Mouse (Mus musculus) stomach, embryonic 16.5 days (tissue): ENCODE data around the gene Snx17. TPM values are rescaled to one million over a fixed set of nuclear protein-coding genes. Genes with fewer than 3 reads are reported as not detected.

Experiments
- ATAC-seq: fragments of 200-750 bp; cut with Nextera tagmentation; 2 replicates; pipeline ENCODE4 v1.8.0; 2017; ENCODE audit warnings: moderate number of reproducible peaks, moderate TSS enrichment; ENCODE audit not compliant: insufficient read depth, low FRiP score
- H3K27ac ChIP-seq: fragments of 300-500 bp; sonication (generic); 2 replicates; pipeline ENCODE4 v1.5.1; 2014; ENCODE audit warnings: low read length
- H3K27me3 ChIP-seq: fragments of 300-500 bp; sonication (generic); 2 replicates; pipeline ENCODE4 v1.6.1; 2014; ENCODE audit warnings: low read length, control low read depth, mixed read lengths; ENCODE audit not compliant: control insufficient read depth, insufficient read depth
- H3K36me3 ChIP-seq: fragments of 300-500 bp; sonication (generic); 2 replicates; pipeline ENCODE4 v1.6.1; 2014; ENCODE audit warnings: low read length; ENCODE audit not compliant: control insufficient read depth, insufficient read depth
- H3K4me1 ChIP-seq: fragments of 300-500 bp; sonication (generic); 2 replicates; pipeline ENCODE4 v1.6.1; 2014; ENCODE audit warnings: low read length, control low read depth, mixed read lengths; ENCODE audit not compliant: control insufficient read depth, insufficient read depth
- H3K4me2 ChIP-seq: fragments of 300-500 bp; sonication (generic); 2 replicates; pipeline ENCODE4 v1.6.1; 2014; ENCODE audit warnings: low read depth, low read length, mixed read lengths
- H3K4me3 ChIP-seq: fragments of 300-500 bp; sonication (generic); replicated peaks from 2 replicates; pipeline ENCODE4 v1.5.1; 2014; ENCODE audit warnings: mild to moderate bottlenecking, low read length
- H3K9ac ChIP-seq: fragments of 300-500 bp; sonication (generic); 2 replicates; pipeline ENCODE4 v1.6.1; 2014; ENCODE audit warnings: low read length
- H3K9me3 ChIP-seq: fragments of 300-500 bp; sonication (generic); replicated peaks from 2 replicates; pipeline ENCODE4 v1.6.1; 2016; ENCODE audit warnings: low read length, control low read depth; ENCODE audit not compliant: control insufficient read depth
- WGBS: fragments of 180-500 bp; shearing (Covaris S2); extraction: QIAGEN DNeasy Blood & Tissue Kit; methylation state at CpG from one replicate; pipeline ENCODE4 v1.1.7; 2014; 5-methylcytosine and 5-hydroxymethylcytosine counted together
- polyA plus RNA-seq: library from polyadenylated mRNA; unstranded; fragments of >200 nt; fragmentation: Nextera tagmentation; extraction: Ambion mirVana; gene quantifications from 2 replicates; pipeline ENCODE4 v1.2.1, GENCODE M21; 2015

The Snx17 gene
- polyA plus RNA-seq, 1 experiment from 2014 or later = 131 TPM

DNA sequence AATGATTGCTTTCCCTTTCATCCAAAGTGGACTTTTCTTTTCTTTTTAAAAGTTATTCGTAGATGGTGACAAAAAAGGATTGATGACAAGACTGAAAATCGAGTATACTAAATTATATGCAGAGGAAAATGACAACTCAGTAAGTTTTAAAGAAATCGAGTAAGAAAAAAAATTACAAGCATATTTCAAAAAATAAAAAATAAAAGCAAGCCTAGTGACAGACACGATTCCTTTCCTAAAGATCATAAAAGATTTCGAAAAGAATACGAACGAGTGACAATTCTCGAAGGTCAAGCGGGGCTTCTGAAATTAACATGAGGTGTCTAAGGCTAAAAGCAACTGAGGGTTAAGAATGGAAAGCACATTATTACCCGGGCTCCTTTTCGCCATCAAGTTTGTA is 26.4 kb downstream of the Snx17 start:
- H3K4me2 ChIP-seq = peak overlapping the region; percentile 69
- peaks cover 4% of the 10 kb centered on the region for H3K4me1 ChIP-seq
- WGBS = 0% methylated on average over 11 of the region's 11 CpGs
- H3K27me3 ChIP-seq = no peaks in the 10 kb centered on the region
- H3K4me3 ChIP-seq = peak overlapping the region; percentile 87
- H3K27ac ChIP-seq = peak overlapping the region; percentile 90
- H3K36me3 ChIP-seq = no peaks in the 10 kb centered on the region
- H3K9me3 ChIP-seq = no peaks in the 10 kb centered on the region
- no peak for ATAC-seq
- peak overlapping the region; percentile 92 for H3K9ac ChIP-seq

GRCm38 (mm10) chr5:31219911-31220447 is 27.0 kb downstream of the Snx17 start:
- Histone ChIP-seq H3K27ac (peak overlapping the region; percentile 90), H3K36me3 (no peaks in the 10 kb centered on the region), H3K27me3 (no peaks in the 10 kb centered on the region), H3K4me1 (peaks cover 4% of the 10 kb centered on the region), H3K9me3 (no peaks in the 10 kb centered on the region), H3K9ac (peak overlapping the region; percentile 92), H3K4me3 (peak overlapping the region; percentile 87), H3K4me2 (peak overlapping the region; percentile 69)
- under 1% methylated on average over 40 of the region's 40 CpGs for WGBS
- ATAC-seq = peak; percentile 59

- Histone ChIP-seq H3K4me1 (peaks cover 4% of the 10 kb centered on the region), H3K27me3 (no peaks in the 10 kb centered on the region), H3K9me3 (no peaks in the 10 kb centered on the region), H3K27ac (peak within 1 kb of the TSS; percentile 91), H3K9ac (peak within 1 kb of the TSS; percentile 92), H3K4me3 (peak within 1 kb of the TSS; percentile 87), H3K36me3 (no peaks in the 10 kb centered on the region), H3K4me2 (peak within 1 kb of the TSS; percentile 79)
- ATAC-seq = peak; percentile 97
- WGBS = 1% methylated on average over 68 of the region's 70 CpGs
These were observed 27.6 kb downstream of the Snx17 start, which contains the start of gene Ppm1g for GRCm38 (mm10) chr5:31220448-31221303. TSS of gene Ppm1g (minus strand) at chr5:31220687.

GRCm38 (mm10) chr5:31221304-31221945 is 28.4 kb downstream of the Snx17 start:
- Histone ChIP-seq H3K9me3 (no peaks in the 10 kb centered on the region), H3K27me3 (no peaks in the 10 kb centered on the region), H3K4me1 (peaks cover 4% of the 10 kb centered on the region), H3K27ac (peak overlapping the region; percentile 91), H3K4me3 (peak overlapping the region; percentile 87), H3K36me3 (no peaks in the 10 kb centered on the region), H3K9ac (peak overlapping the region; percentile 76), H3K4me2 (peak overlapping the region; percentile 79)
- no peak for ATAC-seq
- 17% methylated on average over 11 of the region's 11 CpGs for whole genome bisulfite sequencing

DNA sequence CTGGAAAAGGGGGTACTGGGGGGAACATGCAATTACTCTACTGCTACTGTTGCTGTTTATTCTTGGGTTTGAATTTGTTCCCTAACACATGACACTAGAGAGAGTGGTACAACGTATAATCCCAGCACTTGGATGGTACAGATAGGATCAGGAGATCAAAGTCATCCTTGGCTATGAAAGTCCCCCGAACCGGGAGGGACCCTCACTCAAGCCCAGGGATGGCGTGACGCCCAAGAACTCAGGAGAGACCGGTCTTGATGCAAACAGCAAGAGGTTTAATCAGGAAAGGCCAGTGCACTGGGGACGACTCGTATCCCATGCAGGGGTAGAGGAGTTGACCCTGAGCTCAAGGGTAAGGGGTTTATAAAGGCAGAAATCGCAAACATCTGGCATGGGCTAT is 29.7 kb downstream of the Snx17 start:
- H3K4me3 ChIP-seq = no peak overlapping the region
- 91% methylated on average over 9 of the region's 9 CpGs for WGBS
- peaks cover 4% of the 10 kb centered on the region for H3K4me1 ChIP-seq
- H3K27ac ChIP-seq = no peak overlapping the region
- no peaks in the 10 kb centered on the region for H3K27me3 ChIP-seq
- no peaks in the 10 kb centered on the region for H3K9me3 ChIP-seq
- H3K9ac ChIP-seq = no peak overlapping the region
- H3K36me3 ChIP-seq = no peaks in the 10 kb centered on the region
- H3K4me2 ChIP-seq = no peak overlapping the region
- no peak for ATAC-seq

DNA sequence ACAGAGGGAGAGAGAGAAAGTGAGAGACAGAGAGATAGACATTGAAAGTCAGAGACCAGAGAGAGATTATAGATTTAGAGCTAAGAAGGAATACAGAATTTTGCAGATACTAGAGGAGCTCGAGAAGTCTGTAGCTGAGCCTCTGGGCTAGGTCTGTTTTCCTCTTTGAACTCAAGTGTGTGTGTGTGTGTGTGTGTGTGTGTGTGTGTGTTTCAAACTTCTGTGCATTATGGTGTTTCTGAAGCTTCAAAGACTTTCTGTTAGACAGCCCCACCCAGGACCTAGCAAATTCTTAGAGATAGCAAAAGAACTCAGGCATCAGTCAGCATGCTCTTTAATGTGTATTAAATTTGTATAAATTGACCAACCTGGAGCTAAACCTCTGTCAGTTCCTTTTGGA is 33.6 kb downstream of the Snx17 start:
- no peaks in the 10 kb centered on the region for H3K9me3 ChIP-seq
- no peak overlapping the region for H3K4me2 ChIP-seq
- H3K9ac ChIP-seq = no peak overlapping the region
- no peak overlapping the region for H3K4me3 ChIP-seq
- H3K36me3 ChIP-seq = no peaks in the 10 kb centered on the region
- H3K27me3 ChIP-seq = no peaks in the 10 kb centered on the region
- no peaks in the 10 kb centered on the region for H3K4me1 ChIP-seq
- no peak overlapping the region for H3K27ac ChIP-seq
- 68% methylated on average over 1 of the region's 1 CpGs for WGBS
- no peak for ATAC-seq

DNA sequence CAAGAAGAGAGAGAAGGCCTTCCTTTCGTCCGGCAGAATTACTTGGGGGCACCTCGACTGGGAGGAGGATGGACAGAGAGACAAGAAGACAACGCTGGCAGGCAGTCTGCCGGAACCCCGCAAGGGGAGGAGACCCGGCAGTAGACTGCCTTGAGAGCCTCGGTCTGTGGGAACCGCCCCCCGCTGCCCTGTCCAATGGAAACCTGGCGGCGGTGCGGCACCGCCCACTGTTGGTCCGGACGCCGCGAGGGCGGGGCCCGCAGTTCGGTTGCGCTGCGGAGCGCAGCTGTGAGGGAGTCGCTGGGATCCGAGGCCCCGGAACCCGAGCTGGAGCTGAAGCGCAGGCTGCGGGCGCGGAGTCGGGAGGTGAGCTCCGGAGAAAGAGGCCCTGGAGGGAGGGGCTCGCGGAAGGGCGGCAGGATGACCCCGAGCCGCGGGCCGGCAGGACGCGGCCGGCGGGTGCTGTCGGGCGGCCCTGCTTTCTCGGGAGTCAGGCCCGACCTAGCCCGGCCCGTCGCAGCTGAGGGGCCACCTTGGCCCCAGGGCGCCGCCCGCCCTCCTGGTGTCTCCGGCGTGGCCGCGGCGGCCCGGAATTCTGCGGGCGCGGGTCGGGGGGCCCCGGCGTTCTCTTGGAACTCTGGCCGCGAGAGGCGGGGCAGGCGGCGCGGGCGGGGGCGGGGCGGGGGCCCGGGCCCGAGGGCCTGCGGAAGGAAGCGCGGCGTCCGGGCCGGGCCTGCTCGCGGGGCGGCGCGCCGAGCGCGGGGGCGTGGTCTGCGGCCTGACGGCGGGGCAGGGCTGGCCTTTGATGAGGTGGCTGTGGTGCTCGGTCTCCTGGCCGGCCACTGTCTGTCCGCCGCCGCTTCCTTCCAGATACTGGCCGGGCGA is 47.9 kb downstream of the Snx17 start, which contains the start of the genes Nrbp1 and Gm9970:
Gene Nrbp1 (plus strand): TSS at position 228 of the 885 bp plus-strand sequence.
Gene Gm9970 (minus strand): TSS at position 596 of the 885 bp plus-strand sequence.
- ATAC-seq = peak; percentile 99
- peak within 1 kb of the TSS; percentile 93 for H3K4me2 ChIP-seq

GRCm38 (mm10) chr5:31241522-31242034 is 48.6 kb downstream of the Snx17 start:
- Histone ChIP-seq H3K27ac (peak overlapping the region; percentile 99), H3K9me3 (no peaks in the 10 kb centered on the region), H3K4me2 (peak overlapping the region; percentile 93), H3K36me3 (peaks cover 14% of the 10 kb centered on the region; the same call in 1 of the 2 replicates), H3K27me3 (no peaks in the 10 kb centered on the region), H3K4me3 (peak overlapping the region; percentile 88), H3K9ac (peak overlapping the region; percentile 99), H3K4me1 (peaks cover 5% of the 10 kb centered on the region)
- no peak for ATAC-seq
- WGBS = under 1% methylated on average over 13 of the region's 13 CpGs

More for the DNA sequence above, 47.9 kb downstream of the Snx17 start, which contains the start of the genes Nrbp1 and Gm9970:
- under 1% methylated on average over 86 of the region's 103 CpGs for WGBS
- Histone ChIP-seq H3K36me3 (peaks cover 14% of the 10 kb centered on the region; the same call in 1 of the 2 replicates), H3K9ac (peak within 1 kb of the TSS; percentile 99), H3K4me1 (peaks cover 5% of the 10 kb centered on the region), H3K9me3 (no peaks in the 10 kb centered on the region), H3K27me3 (no peaks in the 10 kb centered on the region), H3K4me3 (peak within 1 kb of the TSS; percentile 88), H3K27ac (peak within 1 kb of the TSS; percentile 99)
